Mouse (Mus musculus): ENCODE data around the gene Gpr63.

GRCm38 (mm10) chr4:24920006-24920577, 46.1 kb upstream of the Gpr63 start:
- no peak for TF ChIP-seq CTCF (conservative IDR thresholded peaks at IDR 0.05; ENCODE audit: insufficient read depth, insufficient read length, low read depth, low read length)
- TF ChIP-seq POLR2A (IDR thresholded peaks at IDR 0.05; ENCODE audit: low read depth, low read length): no peak
